Mouse (Mus musculus): Measurements from ENCODE around the gene Mfsd12. TPM values are rescaled to one million over a fixed set of nuclear protein-coding genes. Genes with fewer than 3 reads are reported as not detected.

The Mfsd12 gene
- polyA plus RNA-seq, 1 experiment = 14.3 TPM

GRCm38 (mm10) chr10:81363436-81364346, 6.4 kb downstream of the Mfsd12 start:
- TF ChIP-seq CTCF (IDR thresholded peaks at IDR 0.05; ENCODE audit: control insufficient read depth, insufficient read depth, low read length) (no peak), POLR2A (IDR thresholded peaks at IDR 0.05; ENCODE audit: borderline replicate concordance, control insufficient read depth, low read depth, low read length) (no peak)
- Histone ChIP-seq H3K4me1 (ENCODE audit: control insufficient read depth, insufficient read depth, low read length) (peaks cover 7% of the 10 kb centered on the region), H3K27ac (ENCODE audit: control insufficient read depth, insufficient read depth, low read depth, low read length, poor library complexity) (peak overlapping the region; percentile 67; the same call in 1 of the 2 replicates), H3K4me3 (replicated peaks; ENCODE audit: control insufficient read depth, low read depth, low read length) (no peak overlapping the region)
- 91% methylated on average over 54 of the region's 54 CpGs for WGBS

- Histone ChIP-seq H3K4me3 (replicated peaks; ENCODE audit: control insufficient read depth, low read depth, low read length) (no peak overlapping the region), H3K27ac (ENCODE audit: control insufficient read depth, insufficient read depth, low read depth, low read length, poor library complexity) (no peak overlapping the region), H3K4me1 (ENCODE audit: control insufficient read depth, insufficient read depth, low read length) (peaks cover 7% of the 10 kb centered on the region)
- 89% methylated on average over 28 of the region's 28 CpGs for WGBS
- TF ChIP-seq CTCF (IDR thresholded peaks at IDR 0.05; ENCODE audit: control insufficient read depth, insufficient read depth, low read length) (no peak), POLR2A (IDR thresholded peaks at IDR 0.05; ENCODE audit: borderline replicate concordance, control insufficient read depth, low read depth, low read length) (0 out of 2 replicates have a peak, but pooled peaks have one; percentile 39)
These were observed 7.4 kb downstream of the Mfsd12 start for GRCm38 (mm10) chr10:81364666-81365065.

- peaks cover 7% of the 10 kb centered on the region for H3K4me1 ChIP-seq (ENCODE audit: control insufficient read depth, insufficient read depth, low read length)
- WGBS = 72% methylated on average over 4 of the region's 4 CpGs
These were observed 7.8 kb downstream of the Mfsd12 start for GRCm38 (mm10) chr10:81365073-81365472.

GRCm38 (mm10) chr10:81365672-81366476, 8.6 kb downstream of the Mfsd12 start, which contains the start of gene 4930404N11Rik:
Gene 4930404N11Rik (minus strand): TSS chr10:81365816.
- TF ChIP-seq POLR2A (IDR thresholded peaks at IDR 0.05; ENCODE audit: borderline replicate concordance, control insufficient read depth, low read depth, low read length) = peak; percentile 50; the same call in 1 of the 2 replicates
- no peak for TF ChIP-seq CTCF (IDR thresholded peaks at IDR 0.05; ENCODE audit: control insufficient read depth, insufficient read depth, low read length)
- Histone ChIP-seq H3K4me1 (ENCODE audit: control insufficient read depth, insufficient read depth, low read length) (peaks cover 7% of the 10 kb centered on the region), H3K4me3 (replicated peaks; ENCODE audit: control insufficient read depth, low read depth, low read length) (no peak within 1 kb of the TSS), H3K27ac (ENCODE audit: control insufficient read depth, insufficient read depth, low read depth, low read length, poor library complexity) (peak within 1 kb of the TSS; percentile 45)
- WGBS = 30% methylated on average over 12 of the region's 12 CpGs

More at GRCm38 (mm10) chr10:81365073-81365472, 7.8 kb downstream of the Mfsd12 start:
- TF ChIP-seq POLR2A (IDR thresholded peaks at IDR 0.05; ENCODE audit: borderline replicate concordance, control insufficient read depth, low read depth, low read length) (no peak), CTCF (IDR thresholded peaks at IDR 0.05; ENCODE audit: control insufficient read depth, insufficient read depth, low read length) (no peak)
- H3K4me3 ChIP-seq (replicated peaks; ENCODE audit: control insufficient read depth, low read depth, low read length) = no peak overlapping the region
- 0 out of 2 replicates have a peak overlapping the region, but pooled peaks have one; percentile 40 for H3K27ac ChIP-seq (ENCODE audit: control insufficient read depth, insufficient read depth, low read depth, low read length, poor library complexity)

- WGBS = 60% methylated on average over 6 of the region's 6 CpGs
- Histone ChIP-seq H3K27ac (ENCODE audit: control insufficient read depth, insufficient read depth, low read depth, low read length, poor library complexity) (peak overlapping the region; percentile 45; the same call in 1 of the 2 replicates), H3K4me3 (replicated peaks; ENCODE audit: control insufficient read depth, low read depth, low read length) (no peak overlapping the region), H3K4me1 (ENCODE audit: control insufficient read depth, insufficient read depth, low read length) (peaks cover 7% of the 10 kb centered on the region)
- TF ChIP-seq CTCF (IDR thresholded peaks at IDR 0.05; ENCODE audit: control insufficient read depth, insufficient read depth, low read length) = no peak
- no peak for TF ChIP-seq POLR2A (IDR thresholded peaks at IDR 0.05; ENCODE audit: borderline replicate concordance, control insufficient read depth, low read depth, low read length)
These were observed 9.4 kb downstream of the Mfsd12 start for GRCm38 (mm10) chr10:81366477-81367206.

GRCm38 (mm10) chr10:81367207-81367495, 9.9 kb downstream of the Mfsd12 start:
- TF ChIP-seq CTCF (IDR thresholded peaks at IDR 0.05; ENCODE audit: control insufficient read depth, insufficient read depth, low read length) = no peak
- TF ChIP-seq POLR2A (IDR thresholded peaks at IDR 0.05; ENCODE audit: borderline replicate concordance, control insufficient read depth, low read depth, low read length) = no peak
- Histone ChIP-seq H3K27ac (ENCODE audit: control insufficient read depth, insufficient read depth, low read depth, low read length, poor library complexity) (peak overlapping the region; percentile 30; the same call in 1 of the 2 replicates), H3K4me1 (ENCODE audit: control insufficient read depth, insufficient read depth, low read length) (peaks cover 4% of the 10 kb centered on the region; the same call in 1 of the 2 replicates), H3K4me3 (replicated peaks; ENCODE audit: control insufficient read depth, low read depth, low read length) (no peak overlapping the region)
- 88% methylated on average over 6 of the region's 6 CpGs for WGBS

- H3K4me3 ChIP-seq (replicated peaks; ENCODE audit: control insufficient read depth, low read depth, low read length) = no peak overlapping the region
- TF ChIP-seq CTCF (IDR thresholded peaks at IDR 0.05; ENCODE audit: control insufficient read depth, insufficient read depth, low read length) (no peak), POLR2A (IDR thresholded peaks at IDR 0.05; ENCODE audit: borderline replicate concordance, control insufficient read depth, low read depth, low read length) (no peak)
- WGBS = 94% methylated on average over 10 of the region's 10 CpGs
- no peak overlapping the region for H3K27ac ChIP-seq (ENCODE audit: control insufficient read depth, insufficient read depth, low read depth, low read length, poor library complexity)
- peaks cover 2% of the 10 kb centered on the region; the same call in 1 of the 2 replicates for H3K4me1 ChIP-seq (ENCODE audit: control insufficient read depth, insufficient read depth, low read length)
These were observed 18.0 kb downstream of the Mfsd12 start for GRCm38 (mm10) chr10:81375322-81375721.

Measured in bone marrow, adult 2 months (tissue).